Mouse (Mus musculus): ENCODE data around the gene Lurap1. TPM values are rescaled to one million over a fixed set of nuclear protein-coding genes. Genes with fewer than 3 reads are reported as not detected.

The Lurap1 gene
- polyA plus RNA-seq, 1 experiment: 0.81 TPM

DNA sequence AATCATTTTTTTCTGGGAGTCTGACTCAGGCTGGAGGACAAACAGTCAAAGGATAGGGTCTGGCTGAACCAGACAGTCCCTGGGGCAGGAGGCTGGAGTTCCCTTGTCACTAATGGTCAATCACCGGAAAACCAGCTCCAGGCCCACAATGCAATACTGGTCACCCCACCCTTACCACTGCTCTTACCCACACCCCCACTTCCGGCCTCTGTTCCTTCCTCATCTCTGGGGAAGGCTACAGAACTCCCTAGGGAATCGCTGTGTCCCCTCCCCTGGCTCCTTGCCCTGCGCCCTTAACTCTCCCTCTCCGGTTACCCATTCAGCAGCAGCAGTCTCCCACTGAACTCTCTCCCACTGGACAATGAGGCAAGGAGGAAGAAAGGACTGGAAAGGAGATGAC lies 26.0 kb upstream of the Lurap1 start:
- Histone ChIP-seq H3K27ac (ENCODE audit: insufficient read depth, low read length) (peak overlapping the region; percentile 73), H3K27me3 (ENCODE audit: control insufficient read depth, insufficient read depth, low read length) (no peaks in the 10 kb centered on the region), H3K36me3 (ENCODE audit: control insufficient read depth, insufficient read depth, low read length) (no peaks in the 10 kb centered on the region), H3K4me3 (ENCODE audit: extremely low read depth, insufficient read depth, insufficient read length) (no peak overlapping the region), H3K4me1 (ENCODE audit: control insufficient read depth, insufficient read depth, insufficient read length) (peaks cover 17% of the 10 kb centered on the region; the same call in 1 of the 2 replicates)
- WGBS: 16% methylated on average over 5 of the region's 5 CpGs
- peak in 1 of 2 experiments; percentile 59 for DNase-seq (ENCODE audit: low read depth in 1 of 2, low spot score in 2 of 2)
- no peak for TF ChIP-seq POLR2A (IDR thresholded peaks at IDR 0.05; ENCODE audit: low read depth, low read length)
- no peak for TF ChIP-seq CTCF (IDR thresholded peaks at IDR 0.05; ENCODE audit: extremely low read depth, insufficient read depth, insufficient read length, insufficient replicate concordance)

DNA sequence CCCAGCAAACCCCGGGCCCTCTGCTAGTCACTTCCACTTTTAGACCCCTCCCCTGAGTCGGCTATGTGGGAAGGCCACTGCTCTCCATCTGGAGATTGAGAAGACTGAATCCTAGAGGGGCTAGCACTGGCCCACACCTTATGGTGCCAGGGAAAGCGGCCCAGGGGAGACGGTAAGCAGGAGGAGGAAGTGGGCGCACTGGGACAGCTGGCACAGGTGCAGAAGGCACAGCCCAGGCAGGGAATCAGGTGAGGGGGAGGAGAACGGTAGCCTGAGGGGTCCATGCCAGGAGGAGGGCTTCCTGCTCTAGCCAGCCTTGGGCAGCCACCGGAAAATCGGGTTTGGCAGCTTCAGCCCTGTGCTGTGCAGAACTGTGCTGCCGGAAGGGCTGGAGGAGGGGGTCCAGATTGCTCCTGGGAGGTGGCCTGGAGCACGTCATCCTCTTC lies 25.4 kb upstream of the Lurap1 start:
- peak overlapping the region; percentile 25; the same call in 1 of the 2 replicates for H3K4me3 ChIP-seq (ENCODE audit: extremely low read depth, insufficient read depth, insufficient read length)
- H3K4me1 ChIP-seq (ENCODE audit: control insufficient read depth, insufficient read depth, insufficient read length): peaks cover 17% of the 10 kb centered on the region; the same call in 1 of the 2 replicates
- no peaks in the 10 kb centered on the region for H3K27me3 ChIP-seq (ENCODE audit: control insufficient read depth, insufficient read depth, low read length)
- DNase-seq (ENCODE audit: low read depth in 1 of 2, low spot score in 2 of 2): peak in 1 of 2 experiments; percentile 23
- H3K36me3 ChIP-seq (ENCODE audit: control insufficient read depth, insufficient read depth, low read length): no peaks in the 10 kb centered on the region
- 4% methylated on average over 9 of the region's 10 CpGs for WGBS
- no peak for TF ChIP-seq CTCF (IDR thresholded peaks at IDR 0.05; ENCODE audit: extremely low read depth, insufficient read depth, insufficient read length, insufficient replicate concordance)
- TF ChIP-seq POLR2A (IDR thresholded peaks at IDR 0.05; ENCODE audit: low read depth, low read length): no peak
- peak overlapping the region; percentile 37 for H3K27ac ChIP-seq (ENCODE audit: insufficient read depth, low read length)

DNA sequence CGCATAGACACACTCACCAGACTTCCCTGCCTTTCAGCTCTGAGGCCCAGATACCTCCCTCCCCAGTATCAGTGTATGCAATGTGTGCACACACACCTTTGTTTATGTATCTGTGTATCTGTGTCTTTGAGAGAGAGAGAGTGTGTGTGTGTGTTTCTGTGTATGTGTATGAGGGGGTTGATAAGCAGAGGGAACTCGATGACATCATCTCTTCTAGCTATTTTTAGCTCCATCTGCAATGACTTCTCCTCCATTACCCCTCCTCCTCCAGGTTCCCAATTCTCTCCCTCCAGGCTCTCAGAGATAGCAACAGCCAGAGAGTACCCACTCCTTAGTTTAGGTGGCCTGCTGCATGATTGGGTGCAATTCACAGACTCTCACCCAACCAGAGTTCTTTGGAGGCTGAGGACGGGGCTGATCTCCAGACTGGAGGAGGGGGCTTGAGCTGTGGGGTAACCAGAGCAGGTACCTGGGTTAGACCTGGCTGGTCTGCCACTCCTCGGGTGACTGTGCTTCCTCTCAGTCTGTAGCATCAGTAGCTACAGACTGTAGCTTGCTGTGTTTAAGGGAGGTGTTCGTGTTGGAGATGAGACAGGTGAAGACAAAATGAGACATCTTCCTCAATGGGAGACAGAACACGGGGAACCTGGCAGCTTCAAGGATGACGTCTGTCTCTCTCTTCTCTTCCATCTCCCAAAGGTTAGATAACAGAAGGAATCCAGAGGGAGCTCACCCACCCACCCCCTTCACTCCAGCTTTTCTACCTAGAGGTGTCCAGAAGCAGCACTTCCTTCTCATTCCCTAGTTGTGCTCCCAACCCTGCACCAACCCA lies 24.8 kb upstream of the Lurap1 start:
- peak overlapping the region; percentile 37; the same call in 1 of the 2 replicates for H3K27ac ChIP-seq (ENCODE audit: insufficient read depth, low read length)
- peaks cover 17% of the 10 kb centered on the region; the same call in 1 of the 2 replicates for H3K4me1 ChIP-seq (ENCODE audit: control insufficient read depth, insufficient read depth, insufficient read length)
- TF ChIP-seq CTCF (IDR thresholded peaks at IDR 0.05; ENCODE audit: extremely low read depth, insufficient read depth, insufficient read length, insufficient replicate concordance): no peak
- no peak for TF ChIP-seq POLR2A (IDR thresholded peaks at IDR 0.05; ENCODE audit: low read depth, low read length)
- no peaks in the 10 kb centered on the region for H3K36me3 ChIP-seq (ENCODE audit: control insufficient read depth, insufficient read depth, low read length)
- DNase-seq (ENCODE audit: low read depth in 1 of 2, low spot score in 2 of 2): no peak
- WGBS: 37% methylated on average over 7 of the region's 7 CpGs
- no peak overlapping the region for H3K4me3 ChIP-seq (ENCODE audit: extremely low read depth, insufficient read depth, insufficient read length)
- no peaks in the 10 kb centered on the region for H3K27me3 ChIP-seq (ENCODE audit: control insufficient read depth, insufficient read depth, low read length)

DNA sequence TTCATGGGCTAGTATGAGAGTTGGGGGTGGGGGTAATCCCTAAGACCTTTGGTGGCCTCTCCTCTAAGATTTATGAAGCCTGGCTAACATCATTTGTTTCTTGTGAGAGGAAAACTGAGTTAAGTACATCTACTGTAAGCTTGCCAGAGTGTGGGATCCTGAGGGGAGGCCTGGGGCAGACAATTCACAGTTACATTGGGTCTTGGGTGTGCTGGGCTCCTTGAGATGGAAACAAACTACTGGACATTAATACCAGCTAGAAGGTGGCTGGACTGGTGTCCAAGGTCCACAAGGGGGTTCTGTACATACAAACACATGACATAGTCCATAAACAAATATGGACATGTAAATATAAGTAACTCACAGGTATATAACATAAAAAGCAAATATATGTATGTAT lies 24.0 kb upstream of the Lurap1 start:
- H3K36me3 ChIP-seq (ENCODE audit: control insufficient read depth, insufficient read depth, low read length): no peaks in the 10 kb centered on the region
- H3K27me3 ChIP-seq (ENCODE audit: control insufficient read depth, insufficient read depth, low read length): no peaks in the 10 kb centered on the region
- no peak for DNase-seq (ENCODE audit: low read depth in 1 of 2, low spot score in 2 of 2)
- H3K27ac ChIP-seq (ENCODE audit: insufficient read depth, low read length): no peak overlapping the region
- H3K4me1 ChIP-seq (ENCODE audit: control insufficient read depth, insufficient read depth, insufficient read length): peaks cover 17% of the 10 kb centered on the region; the same call in 1 of the 2 replicates
- TF ChIP-seq POLR2A (IDR thresholded peaks at IDR 0.05; ENCODE audit: low read depth, low read length): no peak
- TF ChIP-seq CTCF (IDR thresholded peaks at IDR 0.05; ENCODE audit: extremely low read depth, insufficient read depth, insufficient read length, insufficient replicate concordance): no peak
- no peak overlapping the region for H3K4me3 ChIP-seq (ENCODE audit: extremely low read depth, insufficient read depth, insufficient read length)

DNA sequence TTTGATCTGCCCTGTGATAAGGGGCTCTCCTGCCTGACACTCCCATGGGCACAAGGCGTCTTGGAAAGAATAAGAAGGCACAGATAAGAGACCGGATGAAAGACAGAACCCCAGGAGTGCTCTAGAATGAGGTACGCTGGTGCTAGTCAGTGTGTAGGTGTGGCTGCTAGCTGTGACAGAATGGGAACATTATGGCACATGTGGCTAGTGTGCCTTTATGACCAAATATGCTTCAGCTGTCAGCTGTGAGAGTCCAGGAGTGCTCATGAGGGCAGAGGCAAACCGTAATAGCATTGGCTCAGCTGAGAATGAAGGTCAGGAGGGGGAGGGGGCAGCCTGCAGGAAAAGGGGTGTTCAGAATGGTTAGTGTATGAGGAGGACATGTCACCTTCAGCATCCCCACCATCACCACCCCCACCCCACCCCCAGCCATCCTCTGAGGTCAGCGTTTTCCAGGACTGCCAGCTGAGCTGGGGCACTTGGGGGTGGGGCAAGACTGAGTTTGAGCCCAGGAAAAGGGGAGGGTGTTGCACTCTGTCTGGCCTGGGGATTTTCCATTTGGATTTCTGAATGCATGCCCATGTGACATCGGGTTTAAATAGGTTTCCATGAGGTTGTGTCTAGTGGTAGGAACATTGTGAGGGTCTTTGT lies 23.5 kb upstream of the Lurap1 start:
- no peak overlapping the region for H3K27ac ChIP-seq (ENCODE audit: insufficient read depth, low read length)
- no peak for DNase-seq (ENCODE audit: low read depth in 1 of 2, low spot score in 2 of 2)
- H3K36me3 ChIP-seq (ENCODE audit: control insufficient read depth, insufficient read depth, low read length): no peaks in the 10 kb centered on the region
- H3K27me3 ChIP-seq (ENCODE audit: control insufficient read depth, insufficient read depth, low read length): no peaks in the 10 kb centered on the region
- H3K4me1 ChIP-seq (ENCODE audit: control insufficient read depth, insufficient read depth, insufficient read length): peaks cover 17% of the 10 kb centered on the region; the same call in 1 of the 2 replicates
- TF ChIP-seq POLR2A (IDR thresholded peaks at IDR 0.05; ENCODE audit: low read depth, low read length) (no peak), CTCF (IDR thresholded peaks at IDR 0.05; ENCODE audit: extremely low read depth, insufficient read depth, insufficient read length, insufficient replicate concordance) (no peak)
- 79% methylated on average over 6 of the region's 6 CpGs for WGBS
- H3K4me3 ChIP-seq (ENCODE audit: extremely low read depth, insufficient read depth, insufficient read length): no peak overlapping the region

DNA sequence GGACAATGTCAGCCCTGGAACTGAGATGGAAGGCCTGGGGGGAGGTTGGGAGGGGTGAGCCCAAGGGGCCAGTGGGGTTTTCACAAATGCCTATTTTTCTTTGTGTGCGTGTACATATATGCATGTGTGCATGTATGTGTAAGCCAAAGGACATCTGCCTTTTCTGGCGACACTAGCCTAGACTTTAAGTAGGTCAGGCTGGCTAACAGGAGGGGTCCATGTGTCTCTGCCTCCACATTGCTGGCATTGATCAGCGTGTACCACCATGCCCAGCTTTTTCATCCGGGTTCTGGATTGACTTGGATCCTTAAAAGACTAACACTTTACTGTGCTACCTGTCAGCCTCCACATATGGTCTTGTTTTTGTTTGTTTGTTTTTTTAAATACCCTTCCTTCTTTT lies 22.6 kb upstream of the Lurap1 start:
- Histone ChIP-seq H3K27me3 (ENCODE audit: control insufficient read depth, insufficient read depth, low read length) (no peaks in the 10 kb centered on the region), H3K36me3 (ENCODE audit: control insufficient read depth, insufficient read depth, low read length) (no peaks in the 10 kb centered on the region), H3K4me3 (ENCODE audit: extremely low read depth, insufficient read depth, insufficient read length) (no peak overlapping the region), H3K4me1 (ENCODE audit: control insufficient read depth, insufficient read depth, insufficient read length) (peaks cover 17% of the 10 kb centered on the region; the same call in 1 of the 2 replicates), H3K27ac (ENCODE audit: insufficient read depth, low read length) (no peak overlapping the region)
- 88% methylated on average over 4 of the region's 4 CpGs for WGBS
- DNase-seq (ENCODE audit: low read depth in 1 of 2, low spot score in 2 of 2): no peak
- no peak for TF ChIP-seq CTCF (IDR thresholded peaks at IDR 0.05; ENCODE audit: extremely low read depth, insufficient read depth, insufficient read length, insufficient replicate concordance)
